Mouse (Mus musculus): Measurements from ENCODE around the gene Rassf7. TPM values are rescaled to one million over a fixed set of nuclear protein-coding genes. Genes with fewer than 3 reads are reported as not detected.
A peak's percentile ranks its signal among the peaks of the same experiment; 100 is the strongest.

Gene Rassf7
- polyA plus RNA-seq, 1 experiment from 2014 or later: 27.2 TPM

DNA sequence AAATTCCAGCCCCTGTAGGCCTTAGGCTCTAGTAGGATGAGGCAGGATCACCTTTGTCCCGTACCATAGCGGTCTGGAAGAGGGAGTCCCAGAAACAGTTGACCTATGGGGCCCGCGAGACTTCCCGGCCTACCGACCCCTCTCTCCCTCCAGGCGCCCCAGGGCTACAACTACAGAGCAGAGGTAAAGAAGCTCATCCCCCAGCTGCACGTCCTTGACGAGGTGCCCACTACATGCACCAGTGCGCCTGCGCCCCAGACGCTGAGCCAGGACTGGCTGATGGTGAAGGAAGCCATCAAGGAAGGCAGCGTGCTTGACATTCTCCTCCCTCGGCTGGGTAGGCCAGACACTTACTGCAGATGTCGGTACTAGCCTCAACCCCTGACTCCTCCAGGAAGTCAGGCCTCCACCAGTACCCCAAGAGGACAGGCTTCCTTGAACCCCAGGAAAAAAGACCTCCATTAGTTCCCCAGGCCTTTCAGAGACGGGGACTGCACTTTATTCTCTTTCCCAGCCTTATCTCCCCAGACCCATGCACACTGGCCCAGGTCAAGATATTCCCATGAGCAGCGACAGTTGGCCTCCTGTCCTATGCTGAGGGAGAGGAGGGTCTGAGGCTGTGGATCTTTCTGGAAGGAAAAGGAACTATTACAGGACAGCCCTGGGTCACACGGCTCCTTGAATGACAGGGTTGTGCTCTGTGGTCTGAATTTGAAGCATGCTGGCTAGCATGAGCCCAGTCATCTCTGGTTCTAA, 9.3 kb upstream of the Rassf7 start:
- Histone ChIP-seq H3K27me3 (ENCODE audit: control insufficient read depth, insufficient read depth, low read length) (no peaks in the 10 kb centered on the region), H3K9me3 (ENCODE audit: control insufficient read depth, low read length) (no peaks in the 10 kb centered on the region), H3K4me3 (replicated peaks; ENCODE audit: low read depth, low read length) (no peak overlapping the region), H3K4me1 (ENCODE audit: control insufficient read depth, insufficient read depth, low read length) (no peaks in the 10 kb centered on the region), H3K9ac (replicated peaks; ENCODE audit: low read length) (no peak overlapping the region), H3K27ac (replicated peaks; ENCODE audit: low read depth, low read length) (no peak overlapping the region), H3K36me3 (ENCODE audit: control insufficient read depth, insufficient read depth, low read length) (no peaks in the 10 kb centered on the region), H3K4me2 (ENCODE audit: low read length) (no peak overlapping the region)
- 95% methylated on average over 18 of the region's 18 CpGs for WGBS
- no peak for ATAC-seq (ENCODE audit: low FRiP score, low TSS enrichment)
- no peak for DNase-seq

DNA sequence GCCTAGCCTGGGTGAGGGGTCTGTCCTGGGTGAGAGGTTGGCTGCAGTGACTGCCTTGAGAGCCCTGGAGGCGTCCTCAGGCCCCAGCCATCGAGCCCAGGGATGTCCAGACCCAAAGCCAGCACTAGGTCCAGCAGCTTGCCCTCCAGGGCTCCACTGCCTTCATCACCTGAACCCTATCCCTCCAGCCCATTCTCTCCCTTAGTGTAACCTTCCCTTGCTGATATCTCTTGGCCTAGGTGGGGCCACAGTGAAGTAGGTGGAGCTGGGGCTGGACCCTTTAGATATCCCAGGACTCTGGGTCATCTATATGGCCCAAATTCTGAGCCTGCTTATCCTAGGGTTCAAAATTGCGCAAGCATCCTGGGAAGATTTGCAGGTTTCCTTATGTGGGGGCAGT, 6.1 kb upstream of the Rassf7 start:
- Histone ChIP-seq H3K9ac (replicated peaks; ENCODE audit: low read length) (no peak overlapping the region), H3K4me2 (ENCODE audit: low read length) (no peak overlapping the region), H3K27ac (replicated peaks; ENCODE audit: low read depth, low read length) (no peak overlapping the region), H3K4me3 (replicated peaks; ENCODE audit: low read depth, low read length) (no peak overlapping the region), H3K9me3 (ENCODE audit: control insufficient read depth, low read length) (no peaks in the 10 kb centered on the region), H3K27me3 (ENCODE audit: control insufficient read depth, insufficient read depth, low read length) (no peaks in the 10 kb centered on the region), H3K36me3 (ENCODE audit: control insufficient read depth, insufficient read depth, low read length) (no peaks in the 10 kb centered on the region), H3K4me1 (ENCODE audit: control insufficient read depth, insufficient read depth, low read length) (peaks cover under 1% of the 10 kb centered on the region; the same call in 1 of the 2 replicates)
- no peak for ATAC-seq (ENCODE audit: low FRiP score, low TSS enrichment)
- WGBS: 77% methylated on average over 3 of the region's 3 CpGs
- no peak for DNase-seq

DNA sequence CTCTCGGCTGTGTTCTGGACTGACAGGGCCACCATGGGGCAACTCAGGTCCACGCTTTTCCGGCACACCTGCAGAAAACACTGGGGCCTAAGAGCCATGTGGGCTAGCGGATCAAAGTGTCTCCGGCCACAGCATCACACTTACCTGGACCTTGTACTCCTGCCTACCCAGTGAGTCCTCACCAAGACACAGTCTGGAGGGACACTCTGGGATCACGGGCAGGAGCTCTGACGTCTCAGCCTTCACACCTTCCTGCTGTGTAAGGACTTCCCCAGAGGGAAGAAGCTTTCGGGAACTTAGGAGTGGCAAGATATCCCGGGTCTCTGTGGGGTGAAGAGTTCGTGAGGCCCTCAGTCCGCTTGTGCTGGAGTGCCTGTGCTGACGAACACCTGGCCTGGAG, 5.5 kb upstream of the Rassf7 start:
- WGBS: 87% methylated on average over 12 of the region's 12 CpGs
- H3K36me3 ChIP-seq (ENCODE audit: control insufficient read depth, insufficient read depth, low read length): no peaks in the 10 kb centered on the region
- H3K27me3 ChIP-seq (ENCODE audit: control insufficient read depth, insufficient read depth, low read length): no peaks in the 10 kb centered on the region
- H3K4me2 ChIP-seq (ENCODE audit: low read length): no peak overlapping the region
- no peak overlapping the region for H3K4me3 ChIP-seq (replicated peaks; ENCODE audit: low read depth, low read length)
- peaks cover 7% of the 10 kb centered on the region for H3K4me1 ChIP-seq (ENCODE audit: control insufficient read depth, insufficient read depth, low read length)
- no peak overlapping the region for H3K9ac ChIP-seq (replicated peaks; ENCODE audit: low read length)
- H3K9me3 ChIP-seq (ENCODE audit: control insufficient read depth, low read length): no peaks in the 10 kb centered on the region
- no peak overlapping the region for H3K27ac ChIP-seq (replicated peaks; ENCODE audit: low read depth, low read length)
- DNase-seq (no peak), ATAC-seq (ENCODE audit: low FRiP score, low TSS enrichment) (no peak)

DNA sequence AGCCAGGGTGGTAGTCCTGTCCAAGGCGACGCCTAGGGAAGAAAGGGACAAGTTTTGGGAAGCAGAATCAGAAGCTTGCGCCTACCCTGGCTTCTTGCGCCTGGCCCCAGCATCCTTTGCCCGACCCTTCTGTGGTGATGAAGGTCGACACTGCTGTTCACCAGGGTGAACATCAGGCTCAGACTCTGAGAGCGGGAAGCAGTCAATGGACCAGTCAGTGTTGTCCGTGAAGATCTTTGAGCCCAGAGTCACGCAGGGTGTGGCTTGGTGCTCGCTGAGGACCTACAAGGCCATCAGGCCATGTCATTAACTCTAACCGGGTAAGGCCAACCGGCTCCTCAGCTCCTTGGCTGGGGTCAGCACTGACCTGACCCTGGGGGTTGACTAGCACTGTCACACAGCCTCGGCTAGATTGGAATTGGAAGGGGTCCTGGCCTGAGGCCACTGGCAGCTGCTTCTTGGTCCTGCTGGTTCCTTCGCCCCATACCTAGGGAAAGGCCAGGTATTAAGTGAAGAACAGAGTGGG, 5.0 kb upstream of the Rassf7 start:
- DNase-seq (no peak), ATAC-seq (ENCODE audit: low FRiP score, low TSS enrichment) (no peak)
- WGBS: 89% methylated on average over 14 of the region's 14 CpGs
- Histone ChIP-seq H3K36me3 (ENCODE audit: control insufficient read depth, insufficient read depth, low read length) (no peaks in the 10 kb centered on the region), H3K4me1 (ENCODE audit: control insufficient read depth, insufficient read depth, low read length) (peaks cover 7% of the 10 kb centered on the region), H3K9ac (replicated peaks; ENCODE audit: low read length) (no peak overlapping the region), H3K9me3 (ENCODE audit: control insufficient read depth, low read length) (no peaks in the 10 kb centered on the region), H3K4me3 (replicated peaks; ENCODE audit: low read depth, low read length) (no peak overlapping the region), H3K27me3 (ENCODE audit: control insufficient read depth, insufficient read depth, low read length) (no peaks in the 10 kb centered on the region), H3K4me2 (ENCODE audit: low read length) (no peak overlapping the region), H3K27ac (replicated peaks; ENCODE audit: low read depth, low read length) (no peak overlapping the region)

DNA sequence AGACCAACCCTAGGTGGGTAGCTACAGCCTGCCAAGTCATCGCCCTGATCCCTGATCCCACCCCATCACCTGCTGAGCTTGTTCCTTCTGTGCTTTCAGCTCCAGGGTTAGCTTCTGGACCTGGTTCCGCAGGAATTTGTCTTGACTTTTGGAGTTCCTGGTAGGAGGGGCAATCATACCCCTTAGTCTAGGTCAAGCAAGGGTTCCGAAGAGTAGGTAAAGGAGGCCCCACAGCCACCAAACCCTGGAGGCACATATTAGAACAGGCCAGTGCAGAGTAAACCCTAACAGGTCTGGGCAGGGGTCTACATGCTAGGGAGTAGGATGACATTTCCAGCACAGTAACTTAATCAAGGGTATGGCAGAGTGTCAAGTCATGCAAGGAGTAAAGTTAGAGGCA, 2.5 kb upstream of the Rassf7 start:
- DNase-seq (no peak), ATAC-seq (ENCODE audit: low FRiP score, low TSS enrichment) (no peak)
- H3K4me1 ChIP-seq (ENCODE audit: control insufficient read depth, insufficient read depth, low read length): peaks cover 13% of the 10 kb centered on the region
- 0 out of 2 replicates have a peak, but pooled peaks cover 2% of the 10 kb centered on the region for H3K36me3 ChIP-seq (ENCODE audit: control insufficient read depth, insufficient read depth, low read length)
- 91% methylated on average over 3 of the region's 3 CpGs for WGBS
- no peaks in the 10 kb centered on the region for H3K9me3 ChIP-seq (ENCODE audit: control insufficient read depth, low read length)
- no peak overlapping the region for H3K27ac ChIP-seq (replicated peaks; ENCODE audit: low read depth, low read length)
- H3K4me3 ChIP-seq (replicated peaks; ENCODE audit: low read depth, low read length): no peak overlapping the region
- H3K27me3 ChIP-seq (ENCODE audit: control insufficient read depth, insufficient read depth, low read length): no peaks in the 10 kb centered on the region
- H3K4me2 ChIP-seq (ENCODE audit: low read length): no peak overlapping the region
- no peak overlapping the region for H3K9ac ChIP-seq (replicated peaks; ENCODE audit: low read length)

DNA sequence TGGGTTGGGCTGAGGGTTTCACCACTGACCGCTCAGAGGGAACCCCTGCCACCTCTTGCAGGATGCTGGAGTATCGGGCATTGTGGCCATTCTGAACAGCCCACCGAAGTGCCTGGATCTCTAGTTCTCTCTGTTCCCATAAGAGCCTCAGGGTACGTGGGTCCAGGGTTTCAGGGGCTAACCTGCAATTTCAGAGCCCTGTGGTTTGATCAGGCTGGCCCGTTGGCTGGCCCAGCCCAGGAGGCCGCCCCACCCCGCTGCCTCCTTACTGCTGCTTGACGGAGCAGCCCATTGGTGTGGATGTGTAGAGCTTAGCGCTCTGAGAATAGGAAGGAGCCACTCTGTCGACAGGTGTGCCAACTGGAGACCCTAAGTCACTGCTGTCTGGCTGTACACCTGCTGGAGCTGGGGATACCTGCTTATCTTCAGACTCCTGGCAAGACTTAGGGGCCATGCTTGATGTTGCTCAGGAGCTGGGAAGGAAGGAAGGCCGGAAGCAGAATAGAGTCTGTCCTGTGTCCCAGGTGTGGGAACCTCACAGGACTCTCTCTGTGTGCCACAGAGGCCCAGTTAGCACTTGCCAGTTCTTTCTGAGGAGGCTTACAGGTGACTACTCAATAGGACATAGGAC, 1.9 kb upstream of the Rassf7 start, which contains the start of gene Lmntd2:
Gene Lmntd2, minus strand, starts transcription at position 476 of the 631 bp plus-strand sequence.
- DNase-seq: no peak

DNA sequence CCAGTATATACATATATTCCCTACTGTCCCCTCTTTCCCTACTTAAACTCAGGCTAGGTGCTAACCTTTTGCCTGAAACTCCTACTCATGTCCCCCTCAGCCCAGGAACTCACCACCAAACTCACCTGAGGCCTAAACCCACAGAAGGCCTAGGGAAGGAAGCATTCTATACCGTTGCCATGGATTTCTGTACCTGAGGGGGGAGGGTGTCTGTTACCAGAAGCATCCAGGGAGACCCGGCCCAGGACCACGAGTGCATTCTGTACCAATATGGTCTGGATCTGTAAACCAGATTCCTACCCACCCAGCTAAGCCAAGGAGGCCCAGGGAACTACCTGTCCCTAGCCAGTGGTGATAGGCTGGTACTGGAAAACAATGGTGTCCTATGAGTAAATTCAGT, 1.4 kb upstream of the Rassf7 start:
- Histone ChIP-seq H3K4me2 (ENCODE audit: low read length) (no peak overlapping the region; the same call in 1 of the 2 replicates), H3K36me3 (ENCODE audit: control insufficient read depth, insufficient read depth, low read length) (0 out of 2 replicates have a peak, but pooled peaks cover 5% of the 10 kb centered on the region), H3K9ac (replicated peaks; ENCODE audit: low read length) (no peak overlapping the region), H3K27ac (replicated peaks; ENCODE audit: low read depth, low read length) (peak overlapping the region; percentile 90; the same call in 1 of the 2 replicates), H3K4me3 (replicated peaks; ENCODE audit: low read depth, low read length) (no peak overlapping the region), H3K9me3 (ENCODE audit: control insufficient read depth, low read length) (no peaks in the 10 kb centered on the region), H3K4me1 (ENCODE audit: control insufficient read depth, insufficient read depth, low read length) (peaks cover 13% of the 10 kb centered on the region), H3K27me3 (ENCODE audit: control insufficient read depth, insufficient read depth, low read length) (no peaks in the 10 kb centered on the region)
- ATAC-seq (ENCODE audit: low FRiP score, low TSS enrichment): no peak
- no peak for DNase-seq
- 83% methylated on average over 3 of the region's 3 CpGs for WGBS

More for the DNA sequence above, 1.9 kb upstream of the Rassf7 start, which contains the start of gene Lmntd2:
- H3K36me3 ChIP-seq (ENCODE audit: control insufficient read depth, insufficient read depth, low read length): 0 out of 2 replicates have a peak, but pooled peaks cover 5% of the 10 kb centered on the region
- no peak for ATAC-seq (ENCODE audit: low FRiP score, low TSS enrichment)
- H3K9me3 ChIP-seq (ENCODE audit: control insufficient read depth, low read length): no peaks in the 10 kb centered on the region
- H3K27me3 ChIP-seq (ENCODE audit: control insufficient read depth, insufficient read depth, low read length): no peaks in the 10 kb centered on the region
- H3K4me2 ChIP-seq (ENCODE audit: low read length): peak within 1 kb of the TSS; percentile 95
- peak within 1 kb of the TSS; percentile 90 for H3K27ac ChIP-seq (replicated peaks; ENCODE audit: low read depth, low read length)
- WGBS: 90% methylated on average over 11 of the region's 11 CpGs
- H3K4me3 ChIP-seq (replicated peaks; ENCODE audit: low read depth, low read length): peak within 1 kb of the TSS; percentile 66
- peak within 1 kb of the TSS; percentile 61 for H3K9ac ChIP-seq (replicated peaks; ENCODE audit: low read length)
- H3K4me1 ChIP-seq (ENCODE audit: control insufficient read depth, insufficient read depth, low read length): peaks cover 13% of the 10 kb centered on the region

DNA sequence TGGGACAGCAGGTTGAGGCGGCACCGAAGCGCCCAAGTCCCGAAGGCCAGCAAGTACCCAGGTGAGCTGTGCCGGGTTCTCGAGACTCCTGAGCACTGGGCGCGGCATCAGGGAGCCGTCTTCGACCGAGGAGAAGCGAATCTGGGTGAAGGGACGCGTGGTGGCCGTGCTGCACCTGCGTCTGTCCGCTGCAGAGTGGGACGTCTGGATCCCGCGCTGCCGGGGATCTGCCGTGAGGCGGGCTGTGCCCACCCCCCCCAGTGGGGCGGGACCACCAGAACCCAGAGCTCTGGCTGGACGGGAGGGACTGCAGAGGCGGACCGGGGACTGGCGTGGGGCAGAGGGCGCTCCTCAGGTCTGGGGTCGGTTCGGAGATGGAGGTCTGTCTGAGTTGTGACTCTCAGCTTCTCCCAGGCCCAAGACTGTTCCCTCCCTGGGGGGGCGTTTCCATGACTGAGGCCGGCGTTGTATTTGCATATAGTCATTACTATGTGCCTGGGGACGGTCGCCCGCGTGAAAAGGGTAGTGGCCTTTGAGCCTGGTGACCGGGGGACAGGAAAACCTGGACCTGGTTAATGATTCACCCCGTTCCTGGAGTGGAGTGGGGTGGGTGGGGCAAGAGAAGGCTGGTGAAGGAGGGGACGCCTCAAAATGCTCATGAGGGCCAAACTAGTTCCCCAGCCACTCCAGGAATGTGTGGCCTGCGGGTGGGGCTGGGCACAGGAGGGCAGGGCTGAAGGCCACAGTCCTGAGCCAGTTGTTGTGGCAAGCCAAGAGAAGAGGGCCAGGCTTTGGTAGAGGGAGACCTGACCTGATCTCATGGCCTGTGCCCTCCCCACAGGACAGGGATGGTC, 447 bp downstream of the Rassf7 start:
- H3K9me3 ChIP-seq (ENCODE audit: control insufficient read depth, low read length): no peaks in the 10 kb centered on the region
- H3K27ac ChIP-seq (replicated peaks; ENCODE audit: low read depth, low read length): peak overlapping the region; percentile 57; the same call in 1 of the 2 replicates
- peak overlapping the region; percentile 95 for H3K4me2 ChIP-seq (ENCODE audit: low read length)
- peaks cover 16% of the 10 kb centered on the region for H3K4me1 ChIP-seq (ENCODE audit: control insufficient read depth, insufficient read depth, low read length)
- H3K36me3 ChIP-seq (ENCODE audit: control insufficient read depth, insufficient read depth, low read length): 0 out of 2 replicates have a peak, but pooled peaks cover 5% of the 10 kb centered on the region
- peak overlapping the region; percentile 61 for H3K9ac ChIP-seq (replicated peaks; ENCODE audit: low read length)
- H3K27me3 ChIP-seq (ENCODE audit: control insufficient read depth, insufficient read depth, low read length): no peaks in the 10 kb centered on the region
- H3K4me3 ChIP-seq (replicated peaks; ENCODE audit: low read depth, low read length): peak overlapping the region; percentile 66
- WGBS: under 1% methylated on average over 42 of the region's 42 CpGs
- ATAC-seq (ENCODE audit: low FRiP score, low TSS enrichment) (peak; percentile 62), DNase-seq (no peak)

Measured in midbrain, embryonic 14.5 days (tissue).